Mouse (Mus musculus) gastrocnemius, postnatal 25 days (tissue): Measurements from ENCODE around the gene Crlf3. TPM values are rescaled to one million over a fixed set of nuclear protein-coding genes. Genes with fewer than 3 reads are reported as not detected.
"Not testable (repeated sequence)": the region's sequence is repeated elsewhere in the genome, so short reads cannot be mapped to it uniquely, and the experiment has no call there.

Experiments used
- DNase-seq: peaks from one replicate; pipeline ENCODE4 v3.0.0; 2022
- total RNA-seq, 2 experiments: library from RNA; stranded (reverse); gene quantifications; 1 replicate in 1 of 2; 2 replicates in 1 of 2; pipeline ENCODE4 v1.2.3; 2021

Crlf3 gene
- total RNA-seq, 2 experiments from 2014 or later = 6.6 to 7.7 TPM

DNA sequence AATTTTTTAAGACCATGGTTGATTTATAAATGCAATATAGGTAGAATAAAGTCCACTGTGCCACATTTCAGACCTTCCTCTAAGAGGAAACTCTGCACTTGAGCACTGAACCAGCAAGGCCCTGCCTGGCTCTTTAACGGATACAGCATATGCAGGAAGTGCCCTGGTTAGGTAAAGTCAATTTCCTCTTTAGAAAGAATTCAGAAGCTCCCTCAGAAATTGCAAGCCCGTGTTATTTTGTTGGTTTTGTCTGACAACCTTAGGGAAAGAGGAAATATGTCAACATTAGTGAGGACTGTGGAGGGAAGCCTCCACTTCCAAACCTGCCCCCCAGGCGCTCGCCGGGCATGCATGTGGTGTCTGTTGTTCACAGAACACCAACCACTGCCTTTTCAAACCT lies 13.2 kb downstream of the Crlf3 start:
- DNase-seq = no peak

DNA sequence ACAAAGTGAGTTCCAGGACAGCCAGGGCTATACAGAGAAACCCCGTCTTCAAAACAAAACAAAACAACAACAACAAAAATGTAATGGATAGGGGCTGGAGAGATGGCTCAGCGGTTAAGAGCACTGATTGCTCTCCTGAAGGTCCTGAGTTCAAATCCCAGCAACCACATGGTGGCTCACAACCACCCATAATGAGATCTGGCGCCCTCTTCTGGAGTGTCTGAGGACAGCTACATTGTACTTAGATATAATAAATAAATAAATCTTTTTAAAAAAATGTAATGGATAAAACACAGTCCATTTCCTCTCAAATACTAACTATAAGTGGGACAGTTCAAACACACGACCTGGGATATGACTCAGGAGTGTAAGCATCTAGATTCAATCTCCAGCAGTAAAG lies 14.4 kb downstream of the Crlf3 start:
- not testable (repeated sequence) for DNase-seq

DNA sequence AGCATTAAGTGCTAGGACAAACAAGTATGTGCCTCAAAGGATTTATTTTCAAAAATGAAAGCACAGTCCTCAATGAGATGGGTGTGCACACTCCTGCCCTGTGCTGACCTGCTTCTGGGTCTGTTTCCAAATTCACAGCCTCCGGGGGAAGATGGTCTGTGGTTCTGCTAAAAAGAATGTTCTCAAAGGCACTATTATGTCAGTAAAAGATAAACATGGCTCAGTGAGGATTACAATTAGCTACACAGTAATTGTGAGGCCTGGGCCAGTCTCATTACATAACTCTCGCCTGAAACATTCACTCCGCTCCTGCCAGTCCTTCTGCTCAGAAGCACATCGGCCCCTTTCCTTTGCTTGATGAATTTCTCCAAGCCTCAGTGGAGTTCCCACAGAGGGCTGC lies 18.6 kb downstream of the Crlf3 start:
- peak; percentile 45 for DNase-seq

DNA sequence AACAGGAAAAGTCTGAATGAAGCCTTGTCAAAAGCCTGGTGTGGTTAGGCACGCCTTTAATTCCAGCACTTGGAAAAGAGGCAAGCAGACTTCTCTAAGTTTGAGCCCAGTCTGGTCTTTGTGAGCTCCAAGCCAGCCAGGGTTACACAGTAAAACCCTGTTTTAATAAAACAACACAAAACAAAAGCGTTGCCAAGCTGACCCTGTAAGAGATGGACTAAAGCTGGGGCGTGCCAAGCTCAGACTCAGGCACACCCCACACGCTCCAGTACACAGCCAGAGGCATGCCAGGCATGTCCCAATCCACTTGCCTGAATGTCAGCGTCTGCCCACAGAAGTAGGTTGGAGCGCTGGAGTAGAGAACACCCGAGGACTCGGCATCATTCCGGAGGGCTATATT lies 24.6 kb downstream of the Crlf3 start:
- no peak for DNase-seq

DNA sequence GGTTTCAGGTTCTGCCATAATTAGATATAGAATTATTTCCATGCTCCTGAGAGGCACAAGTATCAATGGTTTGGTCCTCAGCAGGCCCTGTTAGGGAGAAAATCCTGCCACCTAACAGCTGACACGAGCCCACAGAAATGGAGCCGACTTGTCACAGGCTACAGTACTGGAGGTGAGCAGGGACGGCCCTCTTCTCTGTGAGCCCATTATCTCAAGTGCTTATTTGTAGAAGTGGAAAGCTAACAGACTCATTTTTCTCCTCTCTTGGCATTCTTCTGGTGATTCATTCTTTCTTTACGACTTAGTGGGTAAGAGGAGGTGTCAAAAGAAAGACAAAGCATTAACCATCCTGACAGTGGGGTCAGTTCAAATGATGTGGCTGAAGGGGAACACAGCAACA lies 26.1 kb downstream of the Crlf3 start:
- no peak for DNase-seq

DNA sequence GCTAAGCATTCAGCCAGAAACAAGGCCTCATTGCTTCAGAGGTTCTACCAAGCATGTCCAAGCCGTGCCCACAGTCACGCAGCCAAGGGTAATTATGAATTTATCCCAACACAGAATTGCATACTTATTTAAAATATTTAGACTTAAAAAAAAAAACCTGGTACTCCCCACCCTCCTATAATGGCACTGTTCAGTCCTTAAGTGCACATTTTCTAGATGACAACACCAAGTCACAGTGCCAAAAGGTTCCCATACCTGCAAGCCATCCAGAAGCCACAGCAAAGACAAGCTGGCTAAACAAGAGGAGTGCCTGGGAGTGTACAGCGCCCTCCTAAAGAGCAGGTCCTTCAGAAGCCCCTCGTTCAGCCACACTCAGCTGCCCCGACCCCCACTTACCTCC lies 27.6 kb downstream of the Crlf3 start:
- no peak for DNase-seq

DNA sequence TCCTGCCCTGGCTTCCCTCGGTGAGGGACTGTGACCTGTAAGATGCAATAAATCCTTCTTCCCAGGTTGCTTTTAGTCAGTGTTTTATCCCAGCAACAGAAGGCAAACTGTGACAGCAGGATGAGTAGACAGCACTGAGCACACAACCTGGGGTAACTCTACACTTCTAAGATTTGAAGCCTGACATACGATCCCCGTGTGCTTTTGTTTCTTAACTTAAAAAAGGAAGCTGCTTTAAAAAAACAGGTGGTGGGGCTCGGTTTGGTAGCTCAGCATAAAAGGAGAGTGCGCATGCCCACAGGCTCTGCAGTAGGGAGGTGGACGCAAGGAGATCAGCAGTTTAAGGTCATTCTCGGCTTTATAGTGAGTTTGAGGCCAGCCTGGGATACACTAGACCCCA lies 28.3 kb downstream of the Crlf3 start:
- no peak for DNase-seq

DNA sequence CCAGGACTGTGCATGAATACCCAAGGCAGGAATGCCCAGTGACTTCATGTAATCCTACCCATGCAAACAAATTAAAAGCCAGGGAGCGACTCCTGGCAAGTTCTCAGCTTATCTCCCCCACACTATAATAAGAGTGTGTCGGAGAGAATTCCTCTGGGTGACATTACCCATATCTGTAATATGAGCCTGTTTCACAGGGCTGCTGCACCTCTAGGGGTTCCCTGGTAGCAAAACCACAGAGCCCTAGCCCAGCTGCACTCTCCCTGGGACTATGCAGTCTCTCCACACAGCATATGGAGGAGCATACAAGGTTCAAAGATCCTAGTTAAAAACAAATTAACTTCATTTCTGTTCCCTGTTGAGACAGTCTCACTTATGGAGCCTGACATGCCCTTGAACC lies 30.7 kb downstream of the Crlf3 start:
- DNase-seq = no peak

DNA sequence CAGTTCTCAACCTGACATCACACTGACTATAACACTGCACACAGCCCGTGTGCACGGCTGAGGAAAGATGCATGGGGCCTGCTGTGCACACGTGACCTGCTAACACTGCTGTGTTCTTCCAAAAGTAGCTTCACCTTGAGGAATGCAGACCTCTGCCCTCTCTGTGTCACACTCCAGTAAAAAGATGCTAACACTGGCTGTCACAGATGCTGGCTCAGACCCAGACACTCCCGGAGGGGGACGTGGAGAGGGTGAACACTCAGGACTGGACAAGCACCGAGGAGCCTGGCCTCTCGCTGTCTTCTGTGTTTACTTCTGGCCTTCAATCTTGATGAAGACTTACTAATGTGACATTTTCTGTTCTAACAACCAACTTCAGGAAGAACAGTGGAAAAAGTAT lies 33.9 kb downstream of the Crlf3 start:
- DNase-seq = no peak

DNA sequence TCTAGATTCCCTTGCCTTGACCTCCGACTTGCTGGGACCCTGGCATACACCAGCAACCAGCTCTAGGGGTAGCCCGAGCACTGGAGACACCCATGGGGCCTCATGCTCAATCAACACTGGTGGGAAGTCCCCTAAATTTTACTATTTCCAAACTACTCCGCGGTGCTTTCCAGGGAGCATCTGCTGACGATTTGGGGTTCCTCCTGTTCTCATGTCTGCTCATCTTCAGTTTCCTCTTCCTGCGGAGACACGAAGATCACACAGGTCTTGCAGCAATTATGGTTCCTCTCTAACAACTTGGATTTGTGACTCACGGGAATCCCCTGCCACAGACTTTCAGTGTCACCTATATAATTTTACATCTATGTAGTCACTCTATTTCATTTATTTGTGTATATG lies 37.4 kb downstream of the Crlf3 start:
- DNase-seq = no peak

DNA sequence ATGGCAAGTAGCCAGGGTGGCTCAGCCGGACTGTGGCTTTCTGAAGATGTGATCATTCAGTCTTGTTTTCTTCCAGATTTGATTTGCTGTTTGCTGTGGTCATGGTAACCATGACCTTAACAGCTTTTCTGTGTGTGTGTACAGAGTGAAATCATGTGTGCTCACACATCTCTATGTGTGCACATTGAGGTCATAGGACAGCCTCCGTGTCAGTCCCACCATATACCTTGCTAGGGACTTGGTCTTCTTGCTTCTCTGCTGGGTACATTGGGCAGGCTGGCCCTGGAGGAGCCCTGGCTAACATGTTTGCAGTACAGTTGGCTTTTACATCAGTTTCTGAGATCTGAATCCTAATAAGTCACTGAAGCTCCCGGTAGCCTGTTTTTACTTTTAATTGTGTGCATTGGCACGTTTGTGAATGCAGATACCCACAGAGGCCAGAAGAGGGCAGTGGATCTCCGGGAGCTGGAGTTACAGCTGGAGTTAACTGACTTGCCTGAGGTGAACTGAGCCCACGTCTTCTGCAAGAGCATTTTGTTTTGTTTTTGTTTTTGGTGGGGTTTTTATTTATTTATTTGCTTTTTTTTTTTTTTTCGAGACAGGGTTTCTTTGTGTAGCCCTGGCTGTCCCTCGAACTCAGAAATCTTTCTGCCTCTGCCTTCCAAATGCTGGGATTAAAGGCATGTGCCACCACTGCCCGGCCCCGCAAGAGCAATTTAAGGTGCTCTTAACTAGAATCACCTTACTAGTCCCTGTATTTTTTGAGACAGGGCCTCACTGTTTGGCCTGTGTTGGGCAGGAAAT lies 38.0 kb downstream of the Crlf3 start:
- DNase-seq = peak; percentile 18

DNA sequence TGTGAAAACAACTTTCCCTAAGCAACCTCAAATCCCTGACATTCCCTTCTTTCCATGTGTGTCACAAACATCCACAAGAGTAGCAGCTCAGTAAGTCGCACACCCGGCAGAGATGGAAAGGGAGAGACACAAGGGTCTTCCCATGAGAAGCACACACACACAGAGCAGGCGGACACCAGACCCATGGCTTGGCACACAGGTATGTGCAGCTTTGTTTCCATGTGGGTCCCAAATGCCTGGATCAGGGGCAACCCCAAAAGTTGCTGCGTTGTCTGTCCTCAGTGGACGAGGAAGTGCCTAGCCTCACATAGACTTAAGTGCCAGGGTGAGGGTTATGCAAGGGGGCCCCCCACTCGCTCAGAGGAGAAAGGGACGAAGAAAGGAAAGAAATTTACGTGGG lies 43.3 kb downstream of the Crlf3 start:
- DNase-seq = no peak

DNA sequence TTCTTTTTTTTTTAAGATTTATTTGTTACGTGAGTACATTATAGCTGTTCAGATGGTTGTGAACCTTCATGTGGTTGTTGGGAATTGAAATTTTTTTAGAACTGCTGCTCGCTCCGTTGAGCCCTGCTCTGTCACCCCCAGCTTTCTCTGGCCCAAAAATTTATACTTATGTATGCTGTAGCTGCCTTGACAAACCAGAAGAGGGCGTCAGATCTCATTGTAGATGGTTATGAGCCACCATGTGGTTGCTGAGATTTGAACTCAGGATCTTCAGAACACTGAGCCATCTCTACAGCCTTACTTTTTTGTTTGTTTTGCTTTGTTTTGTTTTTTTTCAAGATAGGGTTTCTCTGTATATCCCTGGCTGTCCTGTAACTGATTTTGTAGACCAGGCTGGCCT lies 59.5 kb downstream of the Crlf3 start:
- no peak for DNase-seq

DNA sequence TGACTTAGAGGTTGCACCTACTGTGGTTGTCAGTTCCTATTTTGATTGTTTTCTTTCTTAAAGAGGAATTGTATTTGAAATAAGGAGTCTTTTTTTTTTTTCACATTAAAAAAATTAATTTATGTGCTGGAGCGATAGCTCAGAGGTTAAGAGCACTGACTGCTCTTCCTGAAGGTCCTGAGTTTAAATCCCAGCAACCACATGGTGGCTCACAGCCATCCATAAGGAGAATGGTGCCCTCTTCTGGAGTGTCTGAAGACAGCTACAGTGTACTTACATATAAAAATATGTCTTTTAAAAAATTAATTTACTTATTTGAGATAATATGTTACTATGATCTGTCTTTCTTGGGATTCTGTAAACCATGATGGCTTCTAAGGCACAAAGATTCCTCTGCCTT lies 61.0 kb downstream of the Crlf3 start:
- DNase-seq = no peak

DNA sequence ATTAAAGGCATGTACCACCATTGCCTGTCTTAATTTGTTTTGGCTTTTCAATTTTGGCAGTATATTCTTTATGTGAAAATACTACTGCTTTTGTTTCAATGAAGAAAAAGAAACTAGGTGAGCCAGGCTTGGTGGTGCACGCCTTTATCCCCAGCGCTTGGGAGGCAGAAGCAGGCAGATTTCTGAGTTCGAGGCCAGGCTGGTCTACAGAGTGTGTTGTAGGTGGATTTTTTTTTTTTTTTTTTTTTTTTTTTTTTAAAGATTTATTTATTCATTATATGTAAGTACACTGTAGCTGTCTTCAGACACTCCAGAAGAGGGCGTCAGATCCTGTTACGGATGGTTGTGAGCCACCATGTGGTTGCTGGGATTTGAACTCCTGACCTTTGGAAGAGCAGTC lies 64.3 kb downstream of the Crlf3 start:
- DNase-seq = not testable (repeated sequence)

Other genes starting within 250 kb of the Crlf3 start
- gene Utp6, start 118.6 kb downstream of the Crlf3 start, total RNA-seq = 10 to 100 TPM; 24.6 to 26.0 TPM
- gene Suz12, start 87.9 kb downstream of the Crlf3 start, total RNA-seq = 10 to 100 TPM; 16.9 to 17.6 TPM
- under 1 TPM; 0.72 to 0.99 TPM for gene Atad5, start 8.4 kb upstream of the Crlf3 start, total RNA-seq
- gene Tefm, start 61.2 kb upstream of the Crlf3 start, total RNA-seq = 10 to 100 TPM; 16.3 to 21.5 TPM
- 1 to 10 TPM; 5.0 to 6.0 TPM for gene Adap2, start 73.1 kb upstream of the Crlf3 start, total RNA-seq
- gene Rnf135, start 102.9 kb upstream of the Crlf3 start, total RNA-seq = 1 to 10 TPM; 1.7 to 3.5 TPM
- gene Rhot1, start 128.0 kb upstream of the Crlf3 start, total RNA-seq = 10 to 100 TPM; 37.8 to 40.5 TPM
- 1 to 10 TPM; 6.9 to 7.1 TPM for gene Rhbdl3, start 219.9 kb upstream of the Crlf3 start, total RNA-seq